Mouse (Mus musculus) bone marrow macrophage, adult 2 months (primary cell): ENCODE results near the gene Zbtb16. TPM values are rescaled to one million over a fixed set of nuclear protein-coding genes. Genes with fewer than 3 reads are reported as not detected.

Experiments
- H3K27ac ChIP-seq: 2 replicates; pipeline ENCODE4 v1.5.1; 2012; ENCODE audit warnings: low read depth, low read length; ENCODE audit not compliant: insufficient read depth
- H3K4me1 ChIP-seq: 2 replicates; pipeline ENCODE4 v1.6.1; 2012; ENCODE audit warnings: low read length; ENCODE audit not compliant: control insufficient read depth, insufficient read depth
- H3K4me3 ChIP-seq: 2 replicates; pipeline ENCODE4 v1.5.1; 2012; ENCODE audit warnings: mild to moderate bottlenecking, low read length, moderate library complexity; ENCODE audit not compliant: insufficient read depth
- CTCF ChIP-seq: IDR thresholded peaks from 2 replicates; pipeline ENCODE4 v1.5.1; 2012; ENCODE audit warnings: low read depth, mild to moderate bottlenecking, low read length, moderate library complexity
- POLR2A ChIP-seq: IDR thresholded peaks from 2 replicates; pipeline ENCODE4 v1.6.1; 2012; ENCODE audit warnings: mild to moderate bottlenecking, low read depth, low read length, borderline replicate concordance
- polyA plus RNA-seq: library from polyadenylated mRNA; stranded (reverse); fragments of >200 nt; gene quantifications from 2 replicates; pipeline ENCODE4 v1.2.4, GENCODE M21; 2012; ENCODE audit not compliant: missing spikeins, insufficient read depth, insufficient read length

Zbtb16 gene
- polyA plus RNA-seq, 1 experiment, result 2.9 TPM

DNA sequence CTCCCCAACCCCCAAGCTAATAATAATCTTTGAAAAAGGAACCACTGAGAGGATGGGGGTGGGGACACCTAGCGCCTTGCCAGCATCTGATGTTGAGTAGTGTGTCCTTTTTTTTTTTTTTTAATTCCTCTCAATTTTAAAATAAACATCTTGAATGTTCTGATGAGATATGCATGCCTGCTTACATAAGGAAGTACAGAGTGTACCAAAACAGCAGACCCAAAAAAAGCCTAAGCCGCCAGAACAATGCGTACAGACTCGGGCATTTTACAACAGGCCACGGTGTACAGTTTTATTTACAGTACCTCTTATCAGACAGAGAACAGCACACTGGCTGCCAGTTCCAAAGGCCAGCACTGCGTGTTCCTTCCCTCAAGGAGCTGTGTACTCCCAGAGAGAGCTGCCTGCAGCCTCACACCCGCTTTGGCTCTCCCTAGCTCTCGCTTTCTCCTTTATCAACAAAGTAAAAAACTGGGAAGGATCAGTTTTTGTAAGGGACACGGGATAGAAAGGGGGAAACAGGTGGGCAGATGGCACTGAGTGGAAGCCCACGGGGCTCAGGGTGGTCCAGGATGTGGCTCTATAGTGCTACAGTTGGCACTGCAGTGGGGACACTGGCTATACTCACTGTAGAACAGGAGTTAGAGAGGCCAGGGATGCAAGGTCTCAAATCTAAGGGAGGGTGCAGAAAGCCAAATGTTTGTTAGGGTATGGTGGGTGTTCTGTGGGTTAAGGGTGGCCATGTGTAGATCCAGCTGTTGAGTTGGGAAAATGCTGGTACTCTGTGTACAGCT lies 112.3 kb downstream of the Zbtb16 start:
- H3K27ac ChIP-seq, result no peak overlapping the region
- no peak overlapping the region for H3K4me3 ChIP-seq
- no peaks in the 10 kb centered on the region for H3K4me1 ChIP-seq
- TF ChIP-seq CTCF, result no peak
- no peak for TF ChIP-seq POLR2A

DNA sequence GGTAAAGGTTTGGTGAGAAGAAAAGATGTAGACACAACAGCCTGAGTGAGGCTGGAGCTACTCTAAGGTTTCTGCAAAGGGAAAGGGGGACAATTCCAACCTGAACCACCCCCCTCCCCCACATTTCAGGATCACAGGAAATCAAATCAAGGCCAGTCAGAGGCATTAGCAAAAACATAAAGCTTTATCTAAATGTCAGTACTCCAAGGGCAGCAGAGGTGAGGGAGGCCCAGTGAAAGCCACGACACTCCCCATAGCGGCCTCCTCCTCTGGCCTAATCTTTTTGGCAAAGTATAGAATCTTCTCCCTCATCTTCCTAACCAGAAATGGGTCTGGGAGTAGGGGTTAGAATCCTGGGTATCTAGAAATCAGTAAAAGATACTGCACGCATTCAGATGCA lies 113.0 kb downstream of the Zbtb16 start:
- Histone ChIP-seq H3K27ac (no peak overlapping the region), H3K4me1 (no peaks in the 10 kb centered on the region), H3K4me3 (no peak overlapping the region)
- TF ChIP-seq CTCF, result no peak

DNA sequence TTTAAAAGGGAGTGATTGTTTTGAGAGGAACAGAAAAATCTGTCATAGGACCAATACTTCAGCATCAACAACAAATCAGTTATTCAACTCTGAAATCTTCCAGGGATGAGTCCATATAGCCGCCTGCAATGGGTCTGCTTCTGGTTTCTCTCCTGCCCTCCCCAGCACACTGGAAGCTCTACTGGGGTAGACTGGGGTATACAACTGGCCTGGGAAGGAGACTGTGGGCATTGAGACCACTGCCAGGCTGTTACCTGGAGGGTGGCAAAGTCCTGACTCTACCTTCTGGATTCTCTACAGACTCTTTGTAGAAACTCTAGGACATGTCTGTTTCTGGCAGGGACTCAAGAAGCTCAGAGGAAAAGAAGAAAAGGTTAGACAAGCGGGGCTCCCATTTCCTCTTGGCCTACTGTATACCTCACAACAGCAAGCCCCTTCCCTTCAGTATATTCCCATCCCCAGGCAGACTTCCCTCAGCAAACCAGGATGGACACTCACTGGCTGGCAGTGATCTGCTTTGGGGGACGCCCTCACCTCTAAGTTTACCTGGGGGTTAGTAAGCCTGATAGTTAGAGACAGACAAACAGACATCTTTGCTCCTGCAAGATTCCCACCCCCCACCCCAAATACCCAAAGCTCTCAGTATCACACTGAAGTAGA lies 113.6 kb downstream of the Zbtb16 start:
- TF ChIP-seq CTCF (no peak), POLR2A (no peak)
- Histone ChIP-seq H3K4me1 (no peaks in the 10 kb centered on the region), H3K27ac (no peak overlapping the region), H3K4me3 (no peak overlapping the region)

DNA sequence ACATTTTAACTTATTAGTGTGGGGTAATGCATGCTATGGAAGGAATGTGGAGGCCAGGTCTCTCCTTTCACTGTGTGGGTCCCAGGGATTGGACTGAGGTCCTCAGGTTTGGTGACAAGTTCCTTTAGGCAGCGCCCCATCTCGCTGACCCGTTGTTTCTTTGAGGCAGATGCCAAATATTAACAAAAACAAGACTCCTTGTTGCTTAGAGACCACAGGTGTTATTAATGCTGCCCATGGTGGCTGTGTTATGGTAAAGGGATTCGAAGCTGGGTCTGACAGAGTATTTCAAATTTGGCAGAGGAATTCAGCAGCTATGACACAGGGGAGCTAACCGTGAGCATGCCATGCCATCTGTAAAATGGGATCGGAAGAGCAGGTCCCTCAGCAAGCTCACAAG lies 114.4 kb downstream of the Zbtb16 start:
- H3K27ac ChIP-seq, result no peak overlapping the region
- TF ChIP-seq CTCF, result no peak
- no peak for TF ChIP-seq POLR2A
- H3K4me3 ChIP-seq, result no peak overlapping the region
- H3K4me1 ChIP-seq, result no peaks in the 10 kb centered on the region

DNA sequence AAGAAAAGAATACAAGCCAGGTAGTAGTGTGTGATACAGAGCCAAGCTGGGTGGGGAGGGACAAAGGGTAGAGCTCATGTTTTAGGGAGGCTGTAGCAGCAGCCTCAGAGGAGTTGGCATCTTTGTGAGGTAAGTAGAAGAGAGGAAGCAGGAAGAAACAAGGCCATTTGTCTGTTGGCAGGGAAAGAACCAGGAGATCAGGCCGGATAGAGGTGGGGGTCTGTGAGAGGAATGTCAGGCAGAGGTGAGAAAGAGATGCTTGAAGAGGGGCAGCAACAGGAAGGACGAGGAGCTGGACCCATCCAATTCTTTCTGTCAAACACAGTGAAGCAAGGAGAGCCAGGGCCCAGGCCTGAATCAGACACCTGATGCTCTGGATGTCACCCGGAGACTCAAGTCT lies 114.8 kb downstream of the Zbtb16 start:
- Histone ChIP-seq H3K4me1 (no peaks in the 10 kb centered on the region), H3K4me3 (no peak overlapping the region), H3K27ac (no peak overlapping the region)
- no peak for TF ChIP-seq CTCF

DNA sequence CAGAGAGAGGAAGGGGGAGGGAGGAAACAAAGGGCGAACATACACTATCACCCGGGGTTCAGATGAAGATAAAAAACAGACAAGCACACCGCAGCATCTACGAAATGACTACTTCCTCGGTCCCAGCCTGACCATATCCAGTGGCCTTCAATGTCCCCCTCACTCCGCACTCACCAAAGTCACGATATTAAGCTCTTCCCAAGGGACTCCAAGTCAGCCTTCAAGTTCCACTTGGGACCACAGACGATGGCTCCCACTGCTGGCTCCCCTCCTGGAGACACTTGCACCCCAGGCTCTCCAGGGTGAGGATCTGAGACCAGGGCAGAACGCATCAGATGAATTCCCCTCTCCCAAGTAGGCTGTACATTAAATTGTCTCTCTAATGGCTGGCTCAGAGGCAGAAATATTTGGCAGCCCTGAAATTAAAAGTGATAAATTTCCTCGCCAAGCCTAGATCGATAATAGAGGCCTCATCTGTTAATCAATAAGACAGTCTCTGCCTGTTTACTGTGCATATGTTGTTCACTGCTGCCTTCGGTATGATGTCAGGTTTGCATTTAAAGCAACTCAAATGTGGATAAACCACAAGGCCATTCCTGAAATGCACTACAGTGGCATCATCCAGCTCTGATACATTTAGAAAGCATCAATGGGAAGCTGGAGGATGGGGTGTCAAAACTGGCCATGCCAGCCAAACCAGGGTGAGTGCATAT lies 115.6 kb downstream of the Zbtb16 start:
- Histone ChIP-seq H3K27ac (no peak overlapping the region), H3K4me1 (no peaks in the 10 kb centered on the region), H3K4me3 (no peak overlapping the region)
- TF ChIP-seq CTCF (no peak), POLR2A (no peak)

DNA sequence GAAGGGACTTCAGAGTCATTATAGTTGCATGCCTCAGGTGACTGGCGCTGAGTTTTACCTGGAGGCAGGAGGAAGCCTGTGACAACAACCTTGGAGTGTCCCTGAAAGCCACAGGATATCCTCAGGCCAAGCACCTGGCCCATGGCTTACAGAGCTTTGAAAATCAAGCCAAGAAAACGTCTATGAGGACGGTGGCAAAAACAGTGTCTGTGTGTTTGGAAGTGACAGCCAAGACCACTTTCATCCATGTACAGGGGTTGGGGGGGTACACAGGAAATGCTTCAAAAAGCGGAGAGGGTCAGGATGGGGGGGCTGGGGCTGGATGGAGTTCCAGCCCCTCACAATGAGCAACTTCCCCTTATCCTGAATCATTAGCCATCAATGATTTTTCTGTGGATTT lies 116.4 kb downstream of the Zbtb16 start:
- H3K27ac ChIP-seq, result no peak overlapping the region
- TF ChIP-seq CTCF (no peak), POLR2A (no peak)
- H3K4me3 ChIP-seq, result no peak overlapping the region
- no peaks in the 10 kb centered on the region for H3K4me1 ChIP-seq

DNA sequence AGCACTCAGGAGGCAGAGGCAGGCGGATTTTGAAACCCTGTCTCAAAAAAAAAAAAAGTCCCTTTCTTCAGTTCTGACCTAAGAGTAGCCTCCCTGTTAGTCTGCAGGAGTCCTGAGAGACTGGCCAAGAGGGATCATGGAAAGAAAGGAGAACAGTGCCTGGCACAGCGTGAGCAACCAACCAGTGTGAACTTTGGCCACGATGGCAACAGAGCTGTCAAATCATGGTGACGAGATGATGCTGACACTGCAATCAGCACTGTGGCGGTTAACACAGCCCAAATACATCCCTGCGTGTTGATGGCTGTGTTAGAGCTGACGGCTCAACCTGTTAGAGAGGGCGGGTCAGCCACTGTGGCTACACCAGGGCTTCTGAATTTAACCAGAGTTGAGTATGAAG lies 119.5 kb downstream of the Zbtb16 start:
- H3K4me1 ChIP-seq, result no peaks in the 10 kb centered on the region
- H3K27ac ChIP-seq, result no peak overlapping the region
- no peak for TF ChIP-seq CTCF
- no peak for TF ChIP-seq POLR2A

DNA sequence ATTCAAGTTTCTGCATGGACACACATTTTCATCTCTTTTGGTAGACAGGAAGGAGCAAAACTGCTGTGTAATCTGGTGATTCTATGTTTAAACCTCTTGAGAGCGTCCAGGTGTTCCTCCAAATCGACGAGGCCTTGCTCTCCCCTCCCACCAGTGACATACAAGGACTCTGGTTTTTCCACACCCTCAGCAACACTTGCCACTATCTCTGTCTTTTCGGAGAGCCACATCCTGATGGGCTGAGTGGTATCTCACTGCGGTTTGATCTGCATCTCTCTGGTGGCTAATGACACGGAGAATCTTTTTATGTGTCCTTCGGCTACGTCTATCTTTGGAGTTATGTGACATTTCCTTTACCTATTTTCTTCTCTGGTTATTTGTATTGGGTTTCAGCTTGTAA lies 121.0 kb downstream of the Zbtb16 start:
- no peak overlapping the region for H3K4me3 ChIP-seq
- TF ChIP-seq POLR2A (no peak), CTCF (no peak)
- H3K27ac ChIP-seq, result no peak overlapping the region
- H3K4me1 ChIP-seq, result no peaks in the 10 kb centered on the region

More for the DNA sequence above, 119.5 kb downstream of the Zbtb16 start:
- H3K4me3 ChIP-seq, result no peak overlapping the region

DNA sequence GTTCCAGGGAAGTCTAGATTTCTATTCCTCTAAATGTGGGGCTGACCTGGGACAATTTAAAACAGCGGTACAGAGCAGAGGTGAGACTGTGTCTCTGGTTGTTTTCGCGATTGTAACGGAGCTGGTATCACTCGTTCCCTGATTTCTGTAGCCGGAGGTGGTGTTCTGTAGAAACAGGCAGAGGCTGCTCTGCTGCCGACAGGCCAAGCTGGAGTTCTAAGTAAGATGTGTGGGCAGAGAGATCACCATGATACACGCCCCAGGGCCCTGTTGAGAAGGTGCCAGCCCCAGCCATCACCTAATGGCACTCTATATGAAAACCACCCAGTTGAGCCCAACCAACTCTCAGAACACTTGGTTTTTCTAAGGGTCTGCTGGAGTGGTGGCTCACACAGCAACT lies 122.2 kb downstream of the Zbtb16 start:
- no peaks in the 10 kb centered on the region for H3K4me1 ChIP-seq
- TF ChIP-seq POLR2A, result no peak
- TF ChIP-seq CTCF, result no peak
- H3K27ac ChIP-seq, result no peak overlapping the region
- H3K4me3 ChIP-seq, result no peak overlapping the region
